Mouse (Mus musculus) heart, embryonic 11.5 days (tissue): ENCODE measurements at regions not wholly inside any gene's neighbourhood (a gene's known extent, or its start where the extent isn't known, plus 50 kb on each side); places are given as distances from the start of the nearest gene placed in this dataset.

Experiments
- ATAC-seq: fragments of 200-750 bp; cut with Nextera tagmentation; replicated peaks from 2 replicates; pipeline ENCODE4 v1.8.0; 2017; ENCODE audit warnings: moderate library complexity; ENCODE audit not compliant: insufficient number of reproducible peaks, low FRiP score, low TSS enrichment
- H3K27ac ChIP-seq: fragments of 300-500 bp; sonication (generic); 2 replicates; pipeline ENCODE4 v1.5.1; 2014; ENCODE audit warnings: mild to moderate bottlenecking, low read depth, low read length
- H3K27me3 ChIP-seq: fragments of 300-500 bp; sonication (generic); 2 replicates; pipeline ENCODE4 v1.6.1; 2014; ENCODE audit warnings: mild to moderate bottlenecking, low read length, mixed read lengths; ENCODE audit not compliant: control insufficient read depth, insufficient read depth
- H3K36me3 ChIP-seq: fragments of 300-500 bp; sonication (generic); 2 replicates; pipeline ENCODE4 v1.6.1; 2014; ENCODE audit warnings: mild to moderate bottlenecking, low read length, moderate library complexity, mixed read lengths; ENCODE audit not compliant: control insufficient read depth, insufficient read depth
- H3K4me1 ChIP-seq: fragments of 300-500 bp; sonication (generic); 2 replicates; pipeline ENCODE4 v1.6.1; 2014; ENCODE audit warnings: low read length; ENCODE audit not compliant: control insufficient read depth, insufficient read depth
- H3K4me2 ChIP-seq: fragments of 300-500 bp; sonication (generic); 2 replicates; pipeline ENCODE4 v1.6.1; 2014; ENCODE audit warnings: mild to moderate bottlenecking, moderate library complexity
- H3K4me3 ChIP-seq: fragments of 300-500 bp; sonication (generic); 2 replicates; pipeline ENCODE4 v1.5.1; 2014; ENCODE audit warnings: low read depth, low read length
- H3K9ac ChIP-seq: fragments of 300-500 bp; sonication (generic); 2 replicates; pipeline ENCODE4 v1.6.1; 2014; ENCODE audit warnings: mild to moderate bottlenecking, low read depth, low read length, moderate library complexity
- H3K9me3 ChIP-seq: fragments of 300-500 bp; sonication (generic); replicated peaks from 2 replicates; pipeline ENCODE4 v1.6.1; 2016; ENCODE audit warnings: low read length; ENCODE audit not compliant: control insufficient read depth
- WGBS: fragments of 180-500 bp; shearing (Covaris S2); extraction: QIAGEN DNeasy Blood & Tissue Kit; methylation state at CpG from one replicate; pipeline ENCODE4 v1.1.7; 2014; ENCODE audit not compliant: insufficient replicate concordance; 5-methylcytosine and 5-hydroxymethylcytosine counted together

GRCm38 (mm10) chr1:57470356-57470755 lies 63.5 kb upstream of the Tyw5 start:
- Histone ChIP-seq H3K4me3 (no peak overlapping the region), H3K27ac (no peak overlapping the region), H3K9me3 (no peaks in the 10 kb centered on the region), H3K9ac (no peak overlapping the region), H3K4me1 (no peaks in the 10 kb centered on the region), H3K36me3 (no peaks in the 10 kb centered on the region), H3K4me2 (no peak overlapping the region), H3K27me3 (no peaks in the 10 kb centered on the region)
- no peak for ATAC-seq
- WGBS: 83% methylated on average over 1 of the region's 1 CpGs

- no peak for ATAC-seq
- H3K4me3 ChIP-seq: no peak overlapping the region
- H3K9ac ChIP-seq: no peak overlapping the region
- no peak overlapping the region for H3K4me2 ChIP-seq
- H3K4me1 ChIP-seq: no peaks in the 10 kb centered on the region
- 32% methylated on average over 1 of the region's 1 CpGs for WGBS
- H3K36me3 ChIP-seq: no peaks in the 10 kb centered on the region
- H3K27ac ChIP-seq: no peak overlapping the region
- H3K9me3 ChIP-seq: no peaks in the 10 kb centered on the region
- no peaks in the 10 kb centered on the region for H3K27me3 ChIP-seq
These were observed 65.3 kb upstream of the Tyw5 start for GRCm38 (mm10) chr1:57472235-57472634.

GRCm38 (mm10) chr1:57477725-57478124 lies 70.8 kb upstream of the Tyw5 start:
- Histone ChIP-seq H3K4me2 (no peak overlapping the region), H3K27me3 (no peaks in the 10 kb centered on the region), H3K4me1 (no peaks in the 10 kb centered on the region), H3K27ac (no peak overlapping the region), H3K36me3 (no peaks in the 10 kb centered on the region), H3K4me3 (no peak overlapping the region), H3K9ac (no peak overlapping the region), H3K9me3 (no peaks in the 10 kb centered on the region)
- ATAC-seq: no peak
- WGBS: 44% methylated on average over 1 of the region's 1 CpGs

GRCm38 (mm10) chr1:57478151-57478550 lies 71.2 kb upstream of the Tyw5 start:
- Histone ChIP-seq H3K9me3 (no peaks in the 10 kb centered on the region), H3K4me3 (no peak overlapping the region), H3K27me3 (no peaks in the 10 kb centered on the region), H3K27ac (no peak overlapping the region), H3K9ac (no peak overlapping the region), H3K36me3 (no peaks in the 10 kb centered on the region), H3K4me2 (no peak overlapping the region), H3K4me1 (no peaks in the 10 kb centered on the region)
- 63% methylated on average over 2 of the region's 2 CpGs for WGBS
- no peak for ATAC-seq

- Histone ChIP-seq H3K9me3 (no peaks in the 10 kb centered on the region), H3K27ac (no peak overlapping the region), H3K4me1 (no peaks in the 10 kb centered on the region), H3K36me3 (no peaks in the 10 kb centered on the region), H3K27me3 (no peaks in the 10 kb centered on the region), H3K4me2 (no peak overlapping the region), H3K4me3 (no peak overlapping the region), H3K9ac (no peak overlapping the region)
- ATAC-seq: no peak
- WGBS: 74% methylated on average over 1 of the region's 1 CpGs
These were observed 71.9 kb upstream of the Tyw5 start for GRCm38 (mm10) chr1:57478800-57479199.

- no peak for ATAC-seq
- Histone ChIP-seq H3K9me3 (no peaks in the 10 kb centered on the region), H3K27me3 (no peaks in the 10 kb centered on the region), H3K36me3 (no peaks in the 10 kb centered on the region), H3K4me1 (no peaks in the 10 kb centered on the region), H3K4me2 (no peak overlapping the region), H3K9ac (no peak overlapping the region), H3K4me3 (no peak overlapping the region), H3K27ac (no peak overlapping the region)
- WGBS: 53% methylated on average over 4 of the region's 4 CpGs
These were observed 72.7 kb upstream of the Tyw5 start for GRCm38 (mm10) chr1:57479566-57479965.

GRCm38 (mm10) chr1:57489176-57489575 lies 82.3 kb upstream of the Tyw5 start:
- no peak for ATAC-seq
- no peaks in the 10 kb centered on the region for H3K36me3 ChIP-seq
- H3K4me1 ChIP-seq: no peaks in the 10 kb centered on the region
- no peak overlapping the region for H3K27ac ChIP-seq
- H3K9ac ChIP-seq: no peak overlapping the region
- no peak overlapping the region for H3K4me2 ChIP-seq
- no peak overlapping the region for H3K4me3 ChIP-seq
- no peaks in the 10 kb centered on the region for H3K9me3 ChIP-seq
- H3K27me3 ChIP-seq: no peaks in the 10 kb centered on the region
- 73% methylated on average over 2 of the region's 2 CpGs for WGBS

- Histone ChIP-seq H3K27ac (no peak overlapping the region), H3K4me3 (no peak overlapping the region), H3K27me3 (no peaks in the 10 kb centered on the region), H3K9ac (no peak overlapping the region), H3K4me2 (no peak overlapping the region), H3K9me3 (no peaks in the 10 kb centered on the region), H3K4me1 (no peaks in the 10 kb centered on the region), H3K36me3 (no peaks in the 10 kb centered on the region)
- no peak for ATAC-seq
- 71% methylated on average over 6 of the region's 6 CpGs for WGBS
These were observed 82.7 kb upstream of the Tyw5 start for GRCm38 (mm10) chr1:57489588-57489987.

GRCm38 (mm10) chr1:57490021-57490420 lies 83.1 kb upstream of the Tyw5 start:
- ATAC-seq: no peak
- no peak overlapping the region for H3K4me3 ChIP-seq
- H3K9me3 ChIP-seq: no peaks in the 10 kb centered on the region
- WGBS: 57% methylated on average over 4 of the region's 4 CpGs
- no peaks in the 10 kb centered on the region for H3K4me1 ChIP-seq
- no peak overlapping the region for H3K9ac ChIP-seq
- no peaks in the 10 kb centered on the region for H3K27me3 ChIP-seq
- H3K36me3 ChIP-seq: no peaks in the 10 kb centered on the region
- H3K4me2 ChIP-seq: no peak overlapping the region
- no peak overlapping the region for H3K27ac ChIP-seq
